8 mouse cellular contexts compared by ENCODE assay signal in the genomic region with DNA sequence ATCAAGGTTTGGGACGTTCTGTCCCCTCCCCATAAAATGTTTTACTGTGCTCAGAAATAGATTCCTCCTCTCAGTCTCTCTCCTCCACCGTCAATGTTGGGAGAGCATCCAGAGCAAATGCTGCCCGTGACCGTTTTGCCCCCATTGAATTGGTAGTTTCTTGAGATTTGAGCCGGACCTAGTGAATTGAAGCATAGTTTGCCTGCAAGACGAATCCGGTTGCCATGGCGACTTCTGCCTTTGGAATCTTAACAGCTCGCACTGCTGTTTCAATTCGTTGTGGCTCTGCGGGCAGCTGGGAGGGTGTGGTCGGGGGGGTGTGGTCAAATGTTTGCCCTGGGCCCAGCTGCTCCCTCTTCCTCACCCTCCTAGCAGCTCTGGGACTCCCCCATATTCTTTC. TPM values are rescaled to one million over a fixed set of nuclear protein-coding genes. Genes with fewer than 3 reads are reported as not detected.
A peak's percentile ranks its signal among the peaks of the same experiment; 100 is the strongest.
DNase-seq lines count a peak whose midpoint lies in the region; ATAC-seq and TF ChIP-seq lines count a peak whose summit lies in the region.

No protein-coding gene starts in this region.

- under 1% methylated on average over 12 of the region's 12 CpGs for WGBS in midbrain, postnatal 0 days

- ATAC-seq in midbrain, postnatal 0 days (ENCODE audit: low FRiP score), result no peak

- H3K4me1 ChIP-seq in embryonic fibroblast, embryonic 13.5 days (ENCODE audit: control insufficient read depth, insufficient read depth, low read length), result peaks cover 12% of the 10 kb centered on the region
- H3K4me1 ChIP-seq in midbrain, postnatal 0 days (ENCODE audit: insufficient read depth, low read length), result peaks cover 11% of the 10 kb centered on the region

- H3K9ac ChIP-seq in midbrain, postnatal 0 days (replicated peaks; ENCODE audit: low read length, poor library complexity, severe bottlenecking), result peak overlapping the region; percentile 94

- no peaks in the 10 kb centered on the region for H3K27me3 ChIP-seq in midbrain, postnatal 0 days (ENCODE audit: insufficient read depth, low read length)
- H3K27me3 ChIP-seq in splenic B cell, adult 2 months (ENCODE audit: control insufficient read depth, insufficient read depth, low read length, poor library complexity, severe bottlenecking), result no peaks in the 10 kb centered on the region

- no peaks in the 10 kb centered on the region for H3K9me3 ChIP-seq in midbrain, postnatal 0 days (ENCODE audit: low read length)

- no peak overlapping the region for H3K27ac ChIP-seq in embryonic fibroblast, embryonic 13.5 days (ENCODE audit: insufficient read depth, low read length)
- H3K27ac ChIP-seq in midbrain, postnatal 0 days (ENCODE audit: low read depth, low read length), result peak overlapping the region; percentile 97

- H3K4me3 ChIP-seq in embryonic fibroblast, embryonic 13.5 days (ENCODE audit: insufficient read depth, low read length), result peak overlapping the region; percentile 73
- H3K4me3 ChIP-seq in midbrain, postnatal 0 days (ENCODE audit: low read depth, low read length), result peak overlapping the region; percentile 92

- no peaks in the 10 kb centered on the region for H3K36me3 ChIP-seq in midbrain, postnatal 0 days (ENCODE audit: insufficient read depth, low read length)
- H3K36me3 ChIP-seq in splenic B cell, adult 2 months (ENCODE audit: control insufficient read depth, insufficient read depth, low read length, poor library complexity, severe bottlenecking), result no peaks in the 10 kb centered on the region

- H3K4me2 ChIP-seq in midbrain, postnatal 0 days (ENCODE audit: low read depth, low read length, poor library complexity, severe bottlenecking), result peak overlapping the region; percentile 79

- no peak for TF ChIP-seq POLR2A in embryonic fibroblast, embryonic 13.5 days (IDR thresholded peaks at IDR 0.05; ENCODE audit: low read depth, low read length)

- TF ChIP-seq CTCF in embryonic fibroblast, embryonic 13.5 days (IDR thresholded peaks at IDR 0.05; ENCODE audit: borderline replicate concordance, insufficient read depth, low read length), result no peak
- no peak for TF ChIP-seq CTCF in midbrain, postnatal 0 days (IDR thresholded peaks at IDR 0.05)

- DNase-seq in 416B (ENCODE audit: low read depth) (peak; percentile 79), liver (peak; percentile 89)
- peak; percentile 57 for DNase-seq in adrenal gland, postnatal 25 days
- peak; percentile 58 to 60 for DNase-seq in heart, adult 9 months (ENCODE audit: low spot score in 2 of 2)
- peak; percentile 59 for DNase-seq in kidney, adult 9 months
- peak; percentile 86 for DNase-seq in midbrain, postnatal 0 days (ENCODE audit: low spot score)
- DNase-seq in splenic B cell, adult 2 months (ENCODE audit: low read depth, low spot score), result peak; percentile 37

RNA-seq across cellular contexts. Expression of a gene that starts 1.3 kb away (rescaled TPM):
- 20.4 and 22.3 TPM in 2 replicates for total RNA-seq in adrenal gland, postnatal 25 days (2021)
- 23.8 and 25.1 TPM in 2 replicates for polyA plus RNA-seq in embryonic fibroblast, embryonic 13.5 days (2011; ENCODE audit: insufficient read length, low read depth, missing spikeins)
- 86.0 and 94.4 TPM in 2 replicates for total RNA-seq in midbrain, postnatal 0 days (2014; rRNA removed)
- 25.8 and 27.3 TPM in 2 replicates for polyA plus RNA-seq in midbrain, postnatal 0 days (2015; fragmentation: Nextera tagmentation; extraction: Ambion mirVana)

Comparison
In these comparisons a context has a peak if more than half of its experiments do, and no peak if none do; other contexts are left out.
1. DNase-seq: peak in every context shown above with its lines; median percentile 89 in liver; 86 in midbrain, postnatal 0 days; 79 in 416B; 59 in heart, adult 9 months; 59 in kidney, adult 9 months; 57 in adrenal gland, postnatal 25 days; 37 in splenic B cell, adult 2 months.